Mouse (Mus musculus) layer of hippocampus, adult 9-11 months (tissue): ENCODE data around the gene Fig4.

Experiments
- DNase-seq: peaks from one replicate; pipeline ENCODE4 v3.0.0; 2022

The Fig4 gene

GRCm38 (mm10) chr10:41302689-41303431 lies at the start of gene Fig4:
Gene Fig4 (minus strand): TSS chr10:41303260.
- DNase-seq, result peak; percentile 88

GRCm38 (mm10) chr10:41341346-41341745 lies 38.3 kb upstream of the Fig4 start:
- no peak for DNase-seq

- no peak for DNase-seq
These were observed 29.5 kb upstream of the Fig4 start for GRCm38 (mm10) chr10:41332533-41333043.

GRCm38 (mm10) chr10:41315866-41316265 lies 12.8 kb upstream of the Fig4 start:
- DNase-seq, result peak; percentile 23

- no peak for DNase-seq
These were observed 5.1 kb upstream of the Fig4 start for GRCm38 (mm10) chr10:41308205-41308604.

GRCm38 (mm10) chr10:41304961-41305455 lies 1.9 kb upstream of the Fig4 start:
- DNase-seq, result no peak

GRCm38 (mm10) chr10:41303639-41304444 lies 782 bp upstream of the Fig4 start, which contains the start of gene Ak9:
Gene Ak9 (plus strand): TSS chr10:41303980.
- DNase-seq, result peak; percentile 89

GRCm38 (mm10) chr10:41300161-41300560 lies 2.9 kb downstream of the Fig4 start:
- DNase-seq, result no peak

- DNase-seq, result peak; percentile 29
These were observed 7.9 kb downstream of the Fig4 start for GRCm38 (mm10) chr10:41295145-41295544.

- no peak for DNase-seq
These were observed 8.3 kb downstream of the Fig4 start for GRCm38 (mm10) chr10:41294734-41295133.

GRCm38 (mm10) chr10:41293019-41293418 lies 10.0 kb downstream of the Fig4 start:
- no peak for DNase-seq

- DNase-seq, result no peak
These were observed 12.0 kb downstream of the Fig4 start for GRCm38 (mm10) chr10:41291021-41291420.

GRCm38 (mm10) chr10:41288771-41289415 lies 14.2 kb downstream of the Fig4 start:
- DNase-seq, result peak; percentile 81

GRCm38 (mm10) chr10:41288074-41288473 lies 15.0 kb downstream of the Fig4 start:
- no peak for DNase-seq

GRCm38 (mm10) chr10:41287618-41288017 lies 15.4 kb downstream of the Fig4 start:
- no peak for DNase-seq

GRCm38 (mm10) chr10:41282086-41282485 lies 21.0 kb downstream of the Fig4 start:
- DNase-seq, result no peak

GRCm38 (mm10) chr10:41280796-41281195 lies 22.3 kb downstream of the Fig4 start:
- DNase-seq, result no peak

- DNase-seq, result no peak
These were observed 22.9 kb downstream of the Fig4 start for GRCm38 (mm10) chr10:41280177-41280576.

- no peak for DNase-seq
These were observed 24.3 kb downstream of the Fig4 start for GRCm38 (mm10) chr10:41278808-41279207.

- no peak for DNase-seq
These were observed 28.2 kb downstream of the Fig4 start for GRCm38 (mm10) chr10:41274871-41275270.

GRCm38 (mm10) chr10:41271860-41272259 lies 31.2 kb downstream of the Fig4 start:
- no peak for DNase-seq

- no peak for DNase-seq
These were observed 41.2 kb downstream of the Fig4 start for GRCm38 (mm10) chr10:41261889-41262288.

GRCm38 (mm10) chr10:41261218-41261617 lies 41.8 kb downstream of the Fig4 start:
- no peak for DNase-seq
